Comparison of ENCODE assay signal across 25 mouse cellular contexts in genomic region chr4:55541654-55542053, GRCm38 (mm10). TPM values are rescaled to one million over a fixed set of nuclear protein-coding genes. Genes with fewer than 3 reads are reported as not detected.
A peak's percentile ranks its signal among the peaks of the same experiment; 100 is the strongest.
DNase-seq lines count a peak whose midpoint lies in the region; ATAC-seq and TF ChIP-seq lines count a peak whose summit lies in the region.
"Had no signal": no experiment of that assay in that cellular context is flagged by ENCODE, and none has a peak within 500 bp of the region (broad histone marks: within the 10 kb centered on the region; RNA-seq: fewer than 3 reads in every experiment).

No protein-coding gene starts in this region.

- no peaks in the 10 kb centered on the region for H3K36me3 ChIP-seq in heart, embryonic 15.5 days
- H3K36me3 ChIP-seq: embryonic facial prominence, embryonic 10.5 days; forebrain, embryonic 10.5 days; G1E; limb, embryonic 10.5 days; liver, embryonic 15.5 days; neural tube, embryonic 15.5 days had no signal

- no peak overlapping the region for H3K4me3 ChIP-seq in heart, embryonic 15.5 days
- H3K4me3 ChIP-seq in embryonic fibroblast, embryonic 13.5 days (ENCODE audit: insufficient read depth, low read length), result no peak overlapping the region
- H3K4me3 ChIP-seq: embryonic facial prominence, embryonic 10.5 days; forebrain, embryonic 10.5 days; limb, embryonic 10.5 days; liver, embryonic 15.5 days; neural tube, embryonic 15.5 days had no signal

- no peak for TF ChIP-seq POLR2A in embryonic fibroblast, embryonic 13.5 days (IDR thresholded peaks at IDR 0.05; ENCODE audit: low read depth, low read length)

- 0 out of 2 replicates have a peak overlapping the region, but pooled peaks have one; percentile 12 for H3K27ac ChIP-seq in heart, embryonic 15.5 days
- peak overlapping the region; percentile 39; the same call in 1 of the 2 replicates for H3K27ac ChIP-seq in embryonic fibroblast, embryonic 13.5 days (ENCODE audit: insufficient read depth, low read length)
- H3K27ac ChIP-seq: embryonic facial prominence, embryonic 10.5 days; forebrain, embryonic 10.5 days; hindbrain, postnatal 0 days; kidney, postnatal 0 days; limb, embryonic 10.5 days; liver, embryonic 15.5 days; neural tube, embryonic 15.5 days had no signal

- ATAC-seq in heart, embryonic 15.5 days (replicated peaks; ENCODE audit: insufficient number of reproducible peaks, insufficient read depth, low FRiP score, low read depth), result no peak
- ATAC-seq: forebrain, embryonic 16.5 days; hindbrain, postnatal 0 days had no signal

- WGBS in heart, embryonic 15.5 days, result 50% methylated on average over 4 of the region's 4 CpGs

- H3K4me2 ChIP-seq in heart, embryonic 15.5 days, result no peak overlapping the region
- H3K4me2 ChIP-seq: liver, embryonic 15.5 days; midbrain, embryonic 11.5 days; neural tube, embryonic 15.5 days had no signal

- H3K4me1 ChIP-seq in heart, embryonic 15.5 days (replicated peaks), result peaks cover 31% of the 10 kb centered on the region
- H3K4me1 ChIP-seq in embryonic fibroblast, embryonic 13.5 days (ENCODE audit: control insufficient read depth, insufficient read depth, low read length), result peaks cover 13% of the 10 kb centered on the region
- H3K4me1 ChIP-seq: embryonic facial prominence, embryonic 10.5 days; limb, embryonic 10.5 days; liver, embryonic 15.5 days; neural tube, embryonic 15.5 days had no signal

- H3K9ac ChIP-seq in heart, embryonic 15.5 days, result no peak overlapping the region
- H3K9ac ChIP-seq: liver, embryonic 15.5 days; neural tube, embryonic 15.5 days had no signal

- no peak for TF ChIP-seq CTCF in embryonic fibroblast, embryonic 13.5 days (IDR thresholded peaks at IDR 0.05; ENCODE audit: borderline replicate concordance, insufficient read depth, low read length)

- DNase-seq in adrenal gland, postnatal 14 days, result peak; percentile 27
- no peak for DNase-seq in adrenal gland, adult 8-10 months
- no peak for DNase-seq in heart, adult 9 months (ENCODE audit: low spot score in 2 of 2)
- DNase-seq in 3T3-L1 (ENCODE audit: low read depth, low spot score), result peak; percentile 73
- DNase-seq in cerebellum, adult 11 months, result no peak
- DNase-seq: cerebellum, adult 9-11 months; gastrocnemius, postnatal 14 days; kidney, adult 18-20 months; liver; right cerebral cortex, adult 18-20 months; thymus, adult 18-20 months; thymus, postnatal 36 days had no signal

- H3K9me3 ChIP-seq in heart, embryonic 15.5 days (replicated peaks), result no peaks in the 10 kb centered on the region
- H3K9me3 ChIP-seq: embryonic facial prominence, embryonic 10.5 days; forebrain, embryonic 10.5 days; limb, embryonic 10.5 days; liver, embryonic 15.5 days; neural tube, embryonic 15.5 days had no signal

- H3K27me3 ChIP-seq in heart, embryonic 15.5 days, result no peaks in the 10 kb centered on the region
- H3K27me3 ChIP-seq: CH12.LX; neural tube, embryonic 15.5 days had no signal

RNA-seq across cellular contexts. Expression of gene Klf4, which starts 9.4 kb away (rescaled TPM):
- 25.1 and 36.2 TPM in 2 replicates for total RNA-seq in adrenal gland, postnatal 14 days (2021)
- 10 to 100 TPM; 11.0 to 13.9 (median 12.1) TPM for total RNA-seq in adrenal gland, adult 8-10 months (2022)
- 5.1 and 5.8 TPM in 2 replicates for polyA plus RNA-seq in heart, embryonic 15.5 days (2015; fragmentation: Nextera tagmentation; extraction: Ambion mirVana)
- 36.5 and 49.2 TPM in 2 replicates for polyA plus RNA-seq in embryonic fibroblast, embryonic 13.5 days (2011; ENCODE audit: insufficient read length, low read depth, missing spikeins)
- total RNA-seq: G1E had no signal

Comparison
In these comparisons a context has a peak if more than half of its experiments do, and no peak if none do; other contexts are left out.
1. DNase-seq: peak in adrenal gland, postnatal 14 days (single experiment) and 3T3-L1 (single experiment); none in adrenal gland, adult 8-10 months (single experiment), heart, adult 9 months (0 of 2) and cerebellum, adult 11 months (single experiment).